Mouse (Mus musculus): ENCODE results near the gene Cd5l. TPM values are rescaled to one million over a fixed set of nuclear protein-coding genes. Genes with fewer than 3 reads are reported as not detected.
A peak's percentile ranks its signal among the peaks of the same experiment; 100 is the strongest.

The Cd5l gene
- polyA plus RNA-seq, 1 experiment from 2014 or later: not detected

- WGBS: 92% methylated on average over 3 of the region's 3 CpGs
- DNase-seq (ENCODE audit: low spot score) (no peak), ATAC-seq (replicated peaks; ENCODE audit: insufficient number of reproducible peaks, low FRiP score, low TSS enrichment, low read depth) (no peak)
- Histone ChIP-seq H3K27me3 (ENCODE audit: control insufficient read depth, insufficient read depth, low read length) (no peaks in the 10 kb centered on the region), H3K36me3 (replicated peaks; ENCODE audit: control insufficient read depth, insufficient read depth, low read depth, low read length) (no peaks in the 10 kb centered on the region), H3K9ac (replicated peaks; ENCODE audit: low read length) (no peak overlapping the region), H3K4me3 (ENCODE audit: low read depth, low read length) (no peak overlapping the region), H3K27ac (replicated peaks; ENCODE audit: low read depth, low read length) (no peak overlapping the region), H3K4me2 (ENCODE audit: low read depth, low read length) (no peak overlapping the region), H3K4me1 (ENCODE audit: control insufficient read depth, insufficient read depth, low read length) (no peaks in the 10 kb centered on the region), H3K9me3 (replicated peaks; ENCODE audit: control insufficient read depth, low read length) (no peaks in the 10 kb centered on the region)
These were observed 25.6 kb downstream of the Cd5l start for GRCm38 (mm10) chr3:87383308-87383707.

GRCm38 (mm10) chr3:87385105-87385504 lies 27.4 kb downstream of the Cd5l start:
- no peak for DNase-seq (ENCODE audit: low spot score)
- Histone ChIP-seq H3K9ac (replicated peaks; ENCODE audit: low read length) (no peak overlapping the region), H3K4me2 (ENCODE audit: low read depth, low read length) (no peak overlapping the region), H3K9me3 (replicated peaks; ENCODE audit: control insufficient read depth, low read length) (no peaks in the 10 kb centered on the region), H3K36me3 (replicated peaks; ENCODE audit: control insufficient read depth, insufficient read depth, low read depth, low read length) (no peaks in the 10 kb centered on the region), H3K4me3 (ENCODE audit: low read depth, low read length) (no peak overlapping the region), H3K27me3 (ENCODE audit: control insufficient read depth, insufficient read depth, low read length) (no peaks in the 10 kb centered on the region), H3K4me1 (ENCODE audit: control insufficient read depth, insufficient read depth, low read length) (no peaks in the 10 kb centered on the region), H3K27ac (replicated peaks; ENCODE audit: low read depth, low read length) (no peak overlapping the region)
- ATAC-seq (replicated peaks; ENCODE audit: insufficient number of reproducible peaks, low FRiP score, low TSS enrichment, low read depth): no peak
- 87% methylated on average over 9 of the region's 9 CpGs for WGBS

GRCm38 (mm10) chr3:87390935-87391334 lies 33.3 kb downstream of the Cd5l start:
- 85% methylated on average over 1 of the region's 1 CpGs for WGBS

GRCm38 (mm10) chr3:87398809-87399208 lies 41.1 kb downstream of the Cd5l start:
- Histone ChIP-seq H3K9ac (replicated peaks; ENCODE audit: low read length) (no peak overlapping the region), H3K4me1 (ENCODE audit: control insufficient read depth, insufficient read depth, low read length) (no peaks in the 10 kb centered on the region), H3K27me3 (ENCODE audit: control insufficient read depth, insufficient read depth, low read length) (no peaks in the 10 kb centered on the region), H3K36me3 (replicated peaks; ENCODE audit: control insufficient read depth, insufficient read depth, low read depth, low read length) (no peaks in the 10 kb centered on the region), H3K9me3 (replicated peaks; ENCODE audit: control insufficient read depth, low read length) (no peaks in the 10 kb centered on the region), H3K4me3 (ENCODE audit: low read depth, low read length) (no peak overlapping the region), H3K27ac (replicated peaks; ENCODE audit: low read depth, low read length) (no peak overlapping the region), H3K4me2 (ENCODE audit: low read depth, low read length) (no peak overlapping the region)
- no peak for ATAC-seq (replicated peaks; ENCODE audit: insufficient number of reproducible peaks, low FRiP score, low TSS enrichment, low read depth)
- no peak for DNase-seq (ENCODE audit: low spot score)
- 62% methylated on average over 4 of the region's 4 CpGs for WGBS

More at GRCm38 (mm10) chr3:87390935-87391334, 33.3 kb downstream of the Cd5l start:
- ATAC-seq (replicated peaks; ENCODE audit: insufficient number of reproducible peaks, low FRiP score, low TSS enrichment, low read depth) (no peak), DNase-seq (ENCODE audit: low spot score) (no peak)
- H3K4me3 ChIP-seq (ENCODE audit: low read depth, low read length): no peak overlapping the region
- H3K9ac ChIP-seq (replicated peaks; ENCODE audit: low read length): no peak overlapping the region
- H3K27ac ChIP-seq (replicated peaks; ENCODE audit: low read depth, low read length): no peak overlapping the region
- H3K9me3 ChIP-seq (replicated peaks; ENCODE audit: control insufficient read depth, low read length): no peaks in the 10 kb centered on the region
- H3K4me2 ChIP-seq (ENCODE audit: low read depth, low read length): no peak overlapping the region
- H3K36me3 ChIP-seq (replicated peaks; ENCODE audit: control insufficient read depth, insufficient read depth, low read depth, low read length): no peaks in the 10 kb centered on the region
- no peaks in the 10 kb centered on the region for H3K4me1 ChIP-seq (ENCODE audit: control insufficient read depth, insufficient read depth, low read length)
- H3K27me3 ChIP-seq (ENCODE audit: control insufficient read depth, insufficient read depth, low read length): no peaks in the 10 kb centered on the region

GRCm38 (mm10) chr3:87399906-87400305 lies 42.2 kb downstream of the Cd5l start:
- Histone ChIP-seq H3K27me3 (ENCODE audit: control insufficient read depth, insufficient read depth, low read length) (no peaks in the 10 kb centered on the region), H3K4me2 (ENCODE audit: low read depth, low read length) (no peak overlapping the region), H3K4me3 (ENCODE audit: low read depth, low read length) (no peak overlapping the region), H3K36me3 (replicated peaks; ENCODE audit: control insufficient read depth, insufficient read depth, low read depth, low read length) (no peaks in the 10 kb centered on the region), H3K4me1 (ENCODE audit: control insufficient read depth, insufficient read depth, low read length) (no peaks in the 10 kb centered on the region), H3K27ac (replicated peaks; ENCODE audit: low read depth, low read length) (no peak overlapping the region), H3K9me3 (replicated peaks; ENCODE audit: control insufficient read depth, low read length) (no peaks in the 10 kb centered on the region), H3K9ac (replicated peaks; ENCODE audit: low read length) (no peak overlapping the region)
- 91% methylated on average over 4 of the region's 4 CpGs for WGBS
- no peak for ATAC-seq (replicated peaks; ENCODE audit: insufficient number of reproducible peaks, low FRiP score, low TSS enrichment, low read depth)
- no peak for DNase-seq (ENCODE audit: low spot score)

GRCm38 (mm10) chr3:87401321-87401720 lies 43.6 kb downstream of the Cd5l start:
- H3K27ac ChIP-seq (replicated peaks; ENCODE audit: low read depth, low read length): no peak overlapping the region
- H3K9me3 ChIP-seq (replicated peaks; ENCODE audit: control insufficient read depth, low read length): no peaks in the 10 kb centered on the region
- no peak overlapping the region for H3K4me2 ChIP-seq (ENCODE audit: low read depth, low read length)
- DNase-seq (ENCODE audit: low spot score): no peak
- H3K36me3 ChIP-seq (replicated peaks; ENCODE audit: control insufficient read depth, insufficient read depth, low read depth, low read length): no peaks in the 10 kb centered on the region
- ATAC-seq (replicated peaks; ENCODE audit: insufficient number of reproducible peaks, low FRiP score, low TSS enrichment, low read depth): no peak
- H3K4me3 ChIP-seq (ENCODE audit: low read depth, low read length): no peak overlapping the region
- H3K27me3 ChIP-seq (ENCODE audit: control insufficient read depth, insufficient read depth, low read length): no peaks in the 10 kb centered on the region
- 65% methylated on average over 5 of the region's 5 CpGs for WGBS
- no peak overlapping the region for H3K9ac ChIP-seq (replicated peaks; ENCODE audit: low read length)
- no peaks in the 10 kb centered on the region for H3K4me1 ChIP-seq (ENCODE audit: control insufficient read depth, insufficient read depth, low read length)

- Histone ChIP-seq H3K9ac (replicated peaks; ENCODE audit: low read length) (no peak overlapping the region), H3K4me2 (ENCODE audit: low read depth, low read length) (no peak overlapping the region), H3K4me1 (ENCODE audit: control insufficient read depth, insufficient read depth, low read length) (no peaks in the 10 kb centered on the region), H3K9me3 (replicated peaks; ENCODE audit: control insufficient read depth, low read length) (no peaks in the 10 kb centered on the region), H3K4me3 (ENCODE audit: low read depth, low read length) (no peak overlapping the region), H3K27me3 (ENCODE audit: control insufficient read depth, insufficient read depth, low read length) (no peaks in the 10 kb centered on the region), H3K27ac (replicated peaks; ENCODE audit: low read depth, low read length) (no peak overlapping the region), H3K36me3 (replicated peaks; ENCODE audit: control insufficient read depth, insufficient read depth, low read depth, low read length) (no peaks in the 10 kb centered on the region)
- WGBS: 33% methylated on average over 4 of the region's 4 CpGs
- peak; percentile 41 for DNase-seq (ENCODE audit: low spot score)
- no peak for ATAC-seq (replicated peaks; ENCODE audit: insufficient number of reproducible peaks, low FRiP score, low TSS enrichment, low read depth)
These were observed 50.5 kb downstream of the Cd5l start for GRCm38 (mm10) chr3:87408171-87408570.

- DNase-seq (ENCODE audit: low spot score): no peak
These were observed 51.7 kb downstream of the Cd5l start for GRCm38 (mm10) chr3:87409196-87409935.

More at GRCm38 (mm10) chr3:87409196-87409935, 51.7 kb downstream of the Cd5l start:
- Histone ChIP-seq H3K9me3 (replicated peaks; ENCODE audit: control insufficient read depth, low read length) (no peaks in the 10 kb centered on the region), H3K4me1 (ENCODE audit: control insufficient read depth, insufficient read depth, low read length) (no peaks in the 10 kb centered on the region), H3K4me2 (ENCODE audit: low read depth, low read length) (no peak overlapping the region), H3K4me3 (ENCODE audit: low read depth, low read length) (no peak overlapping the region), H3K36me3 (replicated peaks; ENCODE audit: control insufficient read depth, insufficient read depth, low read depth, low read length) (no peaks in the 10 kb centered on the region), H3K27me3 (ENCODE audit: control insufficient read depth, insufficient read depth, low read length) (no peaks in the 10 kb centered on the region), H3K27ac (replicated peaks; ENCODE audit: low read depth, low read length) (no peak overlapping the region), H3K9ac (replicated peaks; ENCODE audit: low read length) (no peak overlapping the region)
- no peak for ATAC-seq (replicated peaks; ENCODE audit: insufficient number of reproducible peaks, low FRiP score, low TSS enrichment, low read depth)
- WGBS: 78% methylated on average over 4 of the region's 4 CpGs
